Mouse (Mus musculus) spleen, postnatal 4 days (tissue): ENCODE results near the gene Ushbp1.

Source experiments
- DNase-seq, 2 experiments: peaks; one replicate each; pipeline ENCODE4 v3.0.0; 2022; ENCODE audit warnings: low spot score in 2 of 2

The Ushbp1 gene

GRCm38 (mm10) chr8:71394481-71394880, 1.1 kb downstream of the Ushbp1 start:
- no peak for DNase-seq

GRCm38 (mm10) chr8:71392871-71393270, 2.7 kb downstream of the Ushbp1 start:
- DNase-seq: no peak

DNA sequence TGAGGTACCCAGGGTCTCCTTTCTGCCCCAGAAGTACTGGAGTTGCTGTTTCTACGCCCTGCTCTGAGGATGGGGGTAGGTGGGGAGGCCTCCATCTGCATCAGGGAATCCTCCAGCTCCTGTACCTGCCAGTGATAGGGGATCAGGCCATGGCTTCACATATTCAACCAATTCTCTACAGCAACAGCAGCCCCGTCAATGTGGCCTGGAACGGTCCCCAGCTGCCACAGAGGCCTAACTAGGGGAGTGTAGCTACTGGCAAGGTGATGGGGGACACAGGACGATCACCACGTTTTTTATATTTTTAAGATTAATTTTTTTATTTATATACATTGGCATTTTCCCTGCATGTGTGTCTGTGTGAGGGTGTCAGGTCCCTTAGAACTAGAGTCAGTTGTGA, 3.2 kb downstream of the Ushbp1 start:
- DNase-seq: no peak

GRCm38 (mm10) chr8:71391696-71392095, 3.9 kb downstream of the Ushbp1 start:
- DNase-seq: no peak

DNA sequence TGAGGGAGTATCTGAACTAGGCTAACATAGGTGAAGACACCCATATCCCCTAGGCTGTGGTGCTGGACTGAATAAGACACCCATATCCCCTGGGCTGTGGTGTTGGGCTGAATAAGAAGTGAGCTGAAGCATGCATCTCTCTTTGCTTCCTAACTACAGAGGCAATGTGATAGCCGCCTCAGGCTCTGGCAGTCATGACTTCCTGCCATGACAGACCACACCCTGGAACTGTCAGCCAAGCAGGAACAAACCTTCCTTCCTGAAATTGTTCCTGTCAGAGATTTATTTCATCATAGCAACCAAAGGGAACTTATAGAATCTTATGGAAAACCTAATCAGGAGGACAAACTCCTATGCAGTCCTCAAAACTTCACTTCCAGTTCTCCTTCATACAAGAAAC, 7.3 kb downstream of the Ushbp1 start:
- DNase-seq: no peak

- no peak for DNase-seq
Observed at GRCm38 (mm10) chr8:71385212-71385835, 10.3 kb downstream of the Ushbp1 start.

GRCm38 (mm10) chr8:71383860-71384259, 11.7 kb downstream of the Ushbp1 start:
- DNase-seq: no peak

DNA sequence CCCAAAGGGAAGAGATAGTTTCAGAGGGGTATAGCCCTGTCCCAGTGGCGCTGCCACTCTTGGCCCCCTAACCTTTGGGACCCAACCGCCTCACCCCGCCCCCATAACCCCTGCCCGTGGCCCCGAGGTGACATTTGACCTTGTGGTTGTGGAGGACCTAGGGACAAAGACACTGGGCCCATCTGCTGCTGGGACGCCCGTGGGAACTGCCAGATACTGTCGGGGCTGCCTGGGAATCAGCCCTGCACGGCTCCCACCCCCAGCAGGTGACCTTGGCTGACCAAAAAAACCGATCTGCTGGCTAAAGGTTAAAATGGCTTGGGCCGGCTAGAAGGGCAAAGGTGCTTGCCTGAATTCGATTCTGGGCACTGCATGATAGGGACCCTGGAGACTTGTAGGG, 12.2 kb downstream of the Ushbp1 start:
- DNase-seq: no peak

- peak; percentile 70 to 81 for DNase-seq
Observed at GRCm38 (mm10) chr8:71381971-71382961, 13.3 kb downstream of the Ushbp1 start.

DNA sequence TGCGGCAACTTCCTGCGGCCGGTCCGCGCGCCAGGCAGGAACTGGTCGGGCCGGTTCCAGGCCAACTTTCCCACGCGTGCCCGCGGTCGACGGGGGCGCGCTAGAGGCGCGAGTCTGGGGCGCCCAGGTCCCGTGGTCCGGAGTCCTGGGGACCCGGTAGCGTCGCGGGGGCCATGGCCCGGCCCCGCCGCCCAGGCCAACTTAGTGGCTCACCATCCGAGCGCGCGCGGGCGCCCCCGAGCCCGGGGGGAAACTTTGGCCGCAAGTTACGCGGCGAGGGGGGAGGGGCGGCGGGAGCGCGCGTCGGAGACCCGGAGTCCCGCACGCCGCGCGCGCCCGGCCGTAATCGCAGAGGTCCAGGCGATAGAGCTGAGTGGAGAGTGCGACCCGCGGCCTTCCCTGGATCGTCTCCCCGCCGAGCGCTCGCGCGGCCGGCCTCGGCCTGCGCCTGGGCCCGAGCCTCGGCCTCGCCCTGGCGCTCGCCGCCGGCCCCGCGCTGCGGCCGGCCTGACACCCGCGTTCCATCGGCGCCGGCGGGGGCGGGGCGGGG, 14.1 kb downstream of the Ushbp1 start, which contains the start of gene Nr2f6:
Nr2f6 (minus strand) TSS at position 540 of the 550 bp plus-strand sequence.
- no peak for DNase-seq

- no peak for DNase-seq
Observed at GRCm38 (mm10) chr8:71380178-71381171, 15.1 kb downstream of the Ushbp1 start.

DNA sequence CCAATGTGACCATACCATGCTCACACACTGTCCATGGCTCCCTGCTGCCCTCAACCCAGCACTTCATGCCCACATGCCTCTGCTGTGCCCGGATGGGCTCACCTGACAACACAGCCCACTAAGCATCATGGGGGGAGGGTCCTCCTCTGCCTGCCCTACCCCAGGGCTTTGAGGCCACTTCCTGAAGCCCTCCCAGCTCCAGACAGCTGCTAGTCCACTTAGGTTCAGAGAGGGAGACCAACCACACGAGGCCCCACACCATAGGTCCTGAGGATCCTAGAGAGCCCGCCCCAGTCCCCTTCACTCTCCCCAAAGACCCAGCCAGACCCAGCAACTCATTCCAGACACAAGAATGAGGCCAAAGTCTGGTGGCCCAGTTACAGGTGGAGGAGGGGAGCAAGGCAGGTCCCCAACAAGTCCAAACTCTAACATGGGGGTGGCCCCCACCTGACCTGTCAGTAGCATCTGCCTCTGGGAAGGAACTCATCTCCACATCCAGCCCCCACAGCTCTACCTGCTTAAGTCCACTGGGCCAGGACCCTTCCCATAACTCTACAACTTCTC, 16.0 kb downstream of the Ushbp1 start:
- no peak for DNase-seq

DNA sequence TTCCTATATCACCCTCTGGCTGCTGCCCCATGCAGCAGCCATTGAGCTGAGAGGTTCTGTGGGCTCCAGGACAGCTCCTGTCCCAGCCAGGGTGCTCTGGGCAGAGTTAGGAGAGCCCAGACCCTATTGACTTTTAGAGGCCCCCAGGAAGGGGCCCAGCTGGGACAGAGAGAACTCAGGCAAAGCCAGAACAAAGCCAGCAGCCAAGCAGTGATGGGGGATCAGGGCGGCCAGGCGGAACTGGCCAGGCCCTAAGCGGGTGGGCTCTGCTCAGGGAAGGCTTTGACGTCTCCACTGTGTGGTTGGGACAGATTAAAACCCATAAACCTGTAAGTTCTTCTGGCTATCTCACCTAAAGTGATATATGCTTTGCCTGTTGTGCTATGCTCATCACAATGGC, 16.6 kb downstream of the Ushbp1 start:
- no peak for DNase-seq

DNA sequence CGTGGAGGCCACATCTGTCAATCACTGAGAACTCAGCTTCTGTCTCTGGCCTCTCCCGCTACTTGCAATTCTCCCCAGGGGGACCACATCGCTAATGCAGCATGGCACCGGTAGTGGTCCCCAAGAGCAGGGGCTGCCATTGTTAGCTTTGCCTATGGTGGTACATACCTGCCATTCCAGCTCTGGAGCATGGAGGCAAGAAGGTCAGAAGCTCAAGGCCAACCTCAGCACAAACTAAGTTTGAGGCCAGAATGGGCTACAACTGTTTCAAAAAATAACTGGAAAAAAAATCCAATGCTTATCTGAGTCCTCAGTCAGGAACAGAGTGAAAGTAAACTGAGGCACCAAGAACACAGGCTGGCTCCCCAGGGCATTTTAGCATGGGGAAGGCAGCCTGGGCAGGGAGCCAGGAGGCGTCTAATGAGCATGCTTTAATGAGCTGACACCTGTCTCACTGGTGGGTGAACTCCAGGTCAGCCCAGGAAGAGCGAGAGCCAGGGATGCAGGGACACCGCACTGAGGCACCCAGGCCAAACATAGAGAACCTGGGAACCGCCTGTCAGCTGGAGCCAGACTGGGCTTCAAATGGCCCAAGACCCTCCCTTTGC, 19.1 kb downstream of the Ushbp1 start:
- DNase-seq: no peak

- peak; percentile 65 to 78 for DNase-seq
Observed at GRCm38 (mm10) chr8:71375581-71376422, 19.8 kb downstream of the Ushbp1 start.

- DNase-seq: no peak
Observed at GRCm38 (mm10) chr8:71374616-71375206, 20.9 kb downstream of the Ushbp1 start.

DNA sequence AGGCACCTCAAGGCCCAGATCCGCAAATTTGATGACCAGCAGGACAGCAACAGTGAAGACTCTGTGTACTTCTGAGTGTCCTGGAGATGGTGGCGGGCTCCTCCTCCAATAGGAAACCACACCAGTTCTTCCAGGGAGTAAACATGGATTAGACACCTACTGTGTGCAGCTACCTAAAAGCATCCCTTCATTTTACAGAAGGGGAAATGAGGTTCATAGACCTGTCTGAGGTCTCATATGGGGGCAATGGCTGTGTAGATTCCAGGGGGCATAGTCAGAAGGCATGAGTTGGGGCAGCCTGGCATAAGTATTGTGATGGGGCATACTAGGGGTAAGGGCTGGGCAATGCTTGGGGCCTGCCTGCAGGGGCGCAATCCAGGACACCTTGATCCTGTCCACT, 22.6 kb downstream of the Ushbp1 start:
- DNase-seq: no peak

DNA sequence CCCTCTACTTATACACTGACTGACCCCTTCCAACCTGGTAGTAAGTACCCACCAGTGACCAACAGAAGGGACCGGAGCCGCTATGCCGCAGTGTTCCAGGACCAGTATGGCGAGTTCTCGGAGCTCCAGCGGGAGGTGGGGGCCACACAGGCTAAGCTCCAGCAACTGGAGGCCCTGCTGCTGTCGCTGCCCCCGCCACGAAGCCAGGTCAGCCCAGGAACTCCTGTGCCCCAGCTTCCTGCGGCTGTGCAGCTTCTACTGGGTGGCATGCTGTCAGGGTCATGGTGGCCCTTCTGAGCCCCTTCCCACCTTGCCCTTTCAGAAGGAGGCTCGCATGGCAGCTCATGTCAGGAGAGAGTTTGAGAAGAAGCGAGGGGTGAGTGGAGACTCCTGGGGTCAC, 23.2 kb downstream of the Ushbp1 start:
- no peak for DNase-seq

DNA sequence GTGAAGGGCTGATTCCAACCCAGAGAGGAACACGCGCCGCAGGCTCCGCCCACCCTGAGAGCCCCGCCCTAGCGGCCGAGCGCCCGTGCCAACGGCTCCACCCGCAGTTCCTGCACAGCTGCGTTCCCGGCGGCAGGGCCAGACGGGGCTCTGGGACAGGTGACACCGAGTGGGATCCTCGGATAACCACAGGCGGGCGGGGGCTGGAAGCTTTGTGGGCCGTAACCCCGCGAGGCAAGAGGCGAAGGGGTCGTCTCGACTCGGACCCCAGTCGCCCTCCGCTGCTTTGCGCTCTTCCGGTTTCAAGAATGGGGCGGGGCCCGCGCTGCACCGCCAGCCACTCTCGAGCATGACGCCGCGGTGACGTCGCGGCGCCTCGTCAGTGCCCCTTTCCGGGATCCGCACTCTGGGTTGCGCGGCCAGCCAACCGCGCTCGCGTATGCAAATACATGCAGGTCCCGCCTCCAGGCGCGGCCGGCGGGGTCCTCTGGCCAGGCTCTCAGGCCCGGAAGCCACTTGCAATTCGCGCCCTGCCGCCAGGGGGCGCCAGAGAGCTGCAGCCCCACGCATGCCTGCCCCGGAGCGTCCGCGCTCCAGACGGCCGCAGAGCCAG, 24.3 kb downstream of the Ushbp1 start, which contains the start of gene Ocel1:
Ocel1 (plus strand) TSS at position 63 of the 613 bp plus-strand sequence.
- DNase-seq: peak; percentile 97 to 99
